Mouse (Mus musculus) stomach, embryonic 16.5 days (tissue): ENCODE results near the gene Ephb4. TPM values are rescaled to one million over a fixed set of nuclear protein-coding genes. Genes with fewer than 3 reads are reported as not detected.

ENCODE experiments used
- ATAC-seq: fragments of 200-750 bp; cut with Nextera tagmentation; 2 replicates; pipeline ENCODE4 v1.8.0; 2017; ENCODE audit warnings: moderate number of reproducible peaks, moderate TSS enrichment; ENCODE audit not compliant: insufficient read depth, low FRiP score
- H3K27ac ChIP-seq: fragments of 300-500 bp; sonication (generic); 2 replicates; pipeline ENCODE4 v1.5.1; 2014; ENCODE audit warnings: low read length
- H3K27me3 ChIP-seq: fragments of 300-500 bp; sonication (generic); 2 replicates; pipeline ENCODE4 v1.6.1; 2014; ENCODE audit warnings: low read length, control low read depth, mixed read lengths; ENCODE audit not compliant: control insufficient read depth, insufficient read depth
- H3K36me3 ChIP-seq: fragments of 300-500 bp; sonication (generic); 2 replicates; pipeline ENCODE4 v1.6.1; 2014; ENCODE audit warnings: low read length; ENCODE audit not compliant: control insufficient read depth, insufficient read depth
- H3K4me1 ChIP-seq: fragments of 300-500 bp; sonication (generic); 2 replicates; pipeline ENCODE4 v1.6.1; 2014; ENCODE audit warnings: low read length, control low read depth, mixed read lengths; ENCODE audit not compliant: control insufficient read depth, insufficient read depth
- H3K4me2 ChIP-seq: fragments of 300-500 bp; sonication (generic); 2 replicates; pipeline ENCODE4 v1.6.1; 2014; ENCODE audit warnings: low read depth, low read length, mixed read lengths
- H3K4me3 ChIP-seq: fragments of 300-500 bp; sonication (generic); replicated peaks from 2 replicates; pipeline ENCODE4 v1.5.1; 2014; ENCODE audit warnings: mild to moderate bottlenecking, low read length
- H3K9ac ChIP-seq: fragments of 300-500 bp; sonication (generic); 2 replicates; pipeline ENCODE4 v1.6.1; 2014; ENCODE audit warnings: low read length
- H3K9me3 ChIP-seq: fragments of 300-500 bp; sonication (generic); replicated peaks from 2 replicates; pipeline ENCODE4 v1.6.1; 2016; ENCODE audit warnings: low read length, control low read depth; ENCODE audit not compliant: control insufficient read depth
- WGBS: fragments of 180-500 bp; shearing (Covaris S2); extraction: QIAGEN DNeasy Blood & Tissue Kit; methylation state at CpG from one replicate; pipeline ENCODE4 v1.1.7; 2014; 5-methylcytosine and 5-hydroxymethylcytosine counted together
- polyA plus RNA-seq: library from polyadenylated mRNA; unstranded; fragments of >200 nt; fragmentation: Nextera tagmentation; extraction: Ambion mirVana; gene quantifications from 2 replicates; pipeline ENCODE4 v1.2.1, GENCODE M21; 2015

The Ephb4 gene
- polyA plus RNA-seq, 1 experiment from 2014 or later: 31.6 TPM

- H3K9ac ChIP-seq: no peak overlapping the region
- no peak overlapping the region for H3K4me3 ChIP-seq
- ATAC-seq: no peak
- H3K27me3 ChIP-seq: no peaks in the 10 kb centered on the region
- no peak overlapping the region for H3K4me2 ChIP-seq
- WGBS: 71% methylated on average over 6 of the region's 6 CpGs
- H3K36me3 ChIP-seq: no peaks in the 10 kb centered on the region
- peaks cover 19% of the 10 kb centered on the region for H3K4me1 ChIP-seq
- no peaks in the 10 kb centered on the region for H3K9me3 ChIP-seq
- H3K27ac ChIP-seq: no peak overlapping the region; the same call in 1 of the 2 replicates
Measured at GRCm38 (mm10) chr5:137340222-137340621, 9.7 kb upstream of the Ephb4 start.

DNA sequence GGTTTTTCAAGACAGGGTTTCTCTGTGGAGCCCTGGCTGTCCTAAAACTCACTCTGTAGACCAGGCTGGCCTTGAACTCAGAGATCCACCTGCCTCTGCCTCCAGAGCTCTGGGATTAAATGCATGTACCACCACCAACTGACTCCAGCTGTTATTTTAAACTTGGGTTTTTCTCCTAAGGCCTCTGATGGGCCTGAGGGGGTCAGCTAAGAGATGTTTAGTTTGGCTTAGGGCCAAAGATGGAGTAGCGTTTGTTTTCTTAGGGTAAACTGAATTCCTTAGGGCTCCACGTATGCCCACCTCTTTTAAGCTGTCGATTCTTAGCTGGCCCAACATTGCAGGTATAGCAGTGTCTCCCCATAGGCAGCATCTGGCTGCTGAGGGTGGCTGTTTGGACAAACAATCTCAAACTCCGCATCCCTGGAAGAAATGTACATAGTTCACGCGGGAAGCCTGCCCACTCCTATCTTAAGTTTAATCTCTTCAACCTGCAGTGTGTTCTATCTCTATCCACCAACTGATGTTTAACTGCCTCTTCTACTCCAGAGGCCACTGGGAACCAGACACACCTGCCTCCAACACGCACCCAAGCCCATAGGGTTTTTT is 7.4 kb upstream of the Ephb4 start:
- Histone ChIP-seq H3K27ac (no peak overlapping the region), H3K9ac (no peak overlapping the region), H3K4me2 (no peak overlapping the region), H3K36me3 (no peaks in the 10 kb centered on the region), H3K4me1 (peaks cover 26% of the 10 kb centered on the region), H3K4me3 (no peak overlapping the region), H3K27me3 (no peaks in the 10 kb centered on the region), H3K9me3 (no peaks in the 10 kb centered on the region)
- ATAC-seq: no peak
- 34% methylated on average over 7 of the region's 7 CpGs for WGBS

DNA sequence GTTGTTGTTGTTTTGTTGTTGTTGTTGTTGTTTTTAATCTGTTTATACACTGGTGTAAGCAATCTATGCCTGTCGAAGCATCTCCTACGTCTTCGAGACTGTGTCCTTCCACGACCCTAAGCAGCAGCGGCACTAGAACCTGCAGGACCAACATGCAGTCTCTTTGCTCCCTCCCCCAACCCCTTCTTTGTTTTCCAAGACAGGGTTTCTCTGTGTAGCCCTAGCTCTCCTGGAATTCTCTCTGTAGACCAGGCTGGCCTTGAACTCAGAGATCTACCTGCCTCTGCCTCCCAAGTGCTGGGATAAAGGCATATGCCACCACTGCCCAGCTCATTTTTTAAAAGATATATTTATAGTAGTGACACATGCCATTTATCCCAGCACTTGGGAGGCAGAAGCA is 6.5 kb upstream of the Ephb4 start:
- no peak overlapping the region for H3K4me3 ChIP-seq
- no peak overlapping the region for H3K9ac ChIP-seq
- H3K9me3 ChIP-seq: no peaks in the 10 kb centered on the region
- 94% methylated on average over 5 of the region's 5 CpGs for WGBS
- H3K36me3 ChIP-seq: no peaks in the 10 kb centered on the region
- H3K27ac ChIP-seq: no peak overlapping the region
- no peak for ATAC-seq
- no peak overlapping the region for H3K4me2 ChIP-seq
- H3K4me1 ChIP-seq: peaks cover 28% of the 10 kb centered on the region
- no peaks in the 10 kb centered on the region for H3K27me3 ChIP-seq

DNA sequence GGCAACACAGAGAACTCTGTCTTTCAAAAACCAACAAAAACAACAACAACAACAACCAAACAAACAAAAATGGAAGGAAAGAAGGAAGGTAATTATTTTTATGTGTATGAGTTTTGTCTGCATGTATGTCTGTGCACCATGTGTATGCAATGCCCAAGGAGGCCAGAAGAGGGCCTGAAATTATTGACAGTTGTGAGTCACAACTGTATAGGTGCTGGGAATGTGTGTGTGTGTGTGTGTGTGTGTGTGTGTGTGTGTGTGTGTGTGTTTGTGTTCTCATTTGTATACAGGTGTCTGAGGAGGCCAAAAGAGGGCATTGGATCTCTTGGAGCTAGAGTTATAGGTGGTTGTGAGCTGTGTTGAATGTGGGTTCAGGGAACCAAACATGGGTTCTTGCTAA is 6.0 kb upstream of the Ephb4 start:
- no peaks in the 10 kb centered on the region for H3K27me3 ChIP-seq
- H3K9ac ChIP-seq: no peak overlapping the region
- H3K9me3 ChIP-seq: no peaks in the 10 kb centered on the region
- H3K4me3 ChIP-seq: no peak overlapping the region
- H3K4me1 ChIP-seq: peaks cover 29% of the 10 kb centered on the region
- no peak for ATAC-seq
- no peak overlapping the region for H3K4me2 ChIP-seq
- no peaks in the 10 kb centered on the region for H3K36me3 ChIP-seq
- no peak overlapping the region for H3K27ac ChIP-seq

DNA sequence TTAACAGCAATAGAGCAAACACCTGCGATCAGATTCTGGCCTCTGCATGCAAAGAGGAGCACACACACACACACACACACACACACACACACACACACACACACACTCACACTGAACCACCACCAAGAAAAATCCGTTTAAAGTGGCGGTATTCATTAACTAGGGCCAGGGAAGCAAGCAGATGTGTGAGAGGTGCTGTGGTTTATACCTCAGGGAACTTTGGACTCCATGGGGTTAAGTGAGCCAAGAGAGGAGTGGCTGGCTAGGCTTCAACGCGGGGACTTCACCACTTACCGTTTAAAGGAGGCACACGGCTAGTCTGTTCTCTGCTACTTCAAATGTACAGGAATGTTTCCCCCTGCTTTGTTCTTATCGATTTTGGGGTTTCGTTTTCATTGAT is 4.1 kb upstream of the Ephb4 start:
- H3K4me1 ChIP-seq: peaks cover 22% of the 10 kb centered on the region
- H3K27ac ChIP-seq: peak overlapping the region; percentile 75
- no peaks in the 10 kb centered on the region for H3K27me3 ChIP-seq
- H3K36me3 ChIP-seq: no peaks in the 10 kb centered on the region
- H3K4me3 ChIP-seq: no peak overlapping the region
- ATAC-seq: peak; percentile 46
- no peak overlapping the region for H3K9ac ChIP-seq
- 15% methylated on average over 9 of the region's 9 CpGs for WGBS
- H3K4me2 ChIP-seq: peak overlapping the region; percentile 31
- no peaks in the 10 kb centered on the region for H3K9me3 ChIP-seq

DNA sequence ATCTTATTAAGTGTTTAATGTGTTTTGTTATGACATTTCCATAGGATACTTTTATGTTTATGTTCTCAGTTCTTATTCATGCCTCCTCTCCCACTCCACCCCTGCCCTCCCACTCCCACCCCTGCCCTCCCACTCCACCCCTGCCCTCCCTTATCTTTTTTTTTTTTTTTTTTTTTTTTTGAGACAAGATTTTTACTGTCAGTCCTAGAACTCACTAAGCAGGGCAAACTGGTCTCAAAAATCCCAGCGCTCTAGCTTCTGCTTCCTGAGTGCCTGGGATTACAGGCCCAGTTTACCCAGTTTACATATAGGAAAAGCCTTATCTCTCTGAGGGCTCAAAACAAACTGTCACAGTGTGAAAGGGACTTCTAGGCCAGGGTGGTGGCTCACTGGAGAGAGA is 3.5 kb upstream of the Ephb4 start:
- Histone ChIP-seq H3K4me1 (peaks cover 22% of the 10 kb centered on the region), H3K9me3 (no peaks in the 10 kb centered on the region), H3K27ac (peak overlapping the region; percentile 75), H3K4me2 (peak overlapping the region; percentile 31), H3K4me3 (no peak overlapping the region), H3K36me3 (no peaks in the 10 kb centered on the region), H3K9ac (no peak overlapping the region), H3K27me3 (no peaks in the 10 kb centered on the region)
- WGBS: 45% methylated on average over 1 of the region's 1 CpGs
- ATAC-seq: no peak

DNA sequence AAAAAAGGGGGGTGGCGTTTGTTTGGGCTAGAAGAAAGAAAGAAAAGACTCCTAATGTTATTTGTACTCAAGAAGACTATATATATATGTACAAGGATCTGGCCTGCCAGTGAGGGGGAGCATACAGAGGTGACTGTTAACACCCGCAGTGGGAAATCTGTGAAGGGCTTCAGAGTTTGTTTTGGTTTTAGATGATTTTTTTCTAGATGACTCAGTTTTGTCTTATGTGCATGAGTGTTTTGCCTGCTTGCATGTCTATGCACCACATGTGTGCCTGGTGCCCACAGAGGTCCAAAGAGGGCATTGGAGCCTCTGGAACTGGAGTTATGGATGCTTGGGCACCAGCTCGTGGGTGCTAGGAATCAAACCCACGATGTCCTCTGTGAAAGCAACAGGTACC is 2.9 kb upstream of the Ephb4 start:
- no peaks in the 10 kb centered on the region for H3K27me3 ChIP-seq

DNA sequence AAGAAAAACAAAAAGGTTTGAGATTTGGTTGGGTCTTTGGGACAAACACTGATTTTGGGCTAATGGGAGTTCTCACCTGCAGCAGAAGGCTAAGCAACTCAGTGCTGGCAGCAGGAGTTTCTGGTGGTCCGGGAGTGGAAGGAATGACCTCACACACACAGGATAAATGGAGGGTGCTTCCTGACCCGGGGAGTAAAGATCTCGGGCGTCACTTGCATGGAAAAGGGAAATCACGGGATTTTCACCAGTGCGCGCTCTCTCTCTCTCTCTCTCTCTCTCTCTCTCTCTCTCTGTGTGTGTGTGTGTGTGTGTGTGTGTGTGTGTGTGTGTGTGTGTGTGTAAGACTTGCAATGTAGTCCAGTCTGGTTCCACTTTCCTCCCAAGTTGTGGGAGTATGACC is 2.1 kb upstream of the Ephb4 start:
- Histone ChIP-seq H3K4me2 (peak overlapping the region; percentile 89; the same call in 1 of the 2 replicates), H3K9me3 (no peaks in the 10 kb centered on the region), H3K27ac (peak overlapping the region; percentile 94), H3K4me1 (peaks cover 35% of the 10 kb centered on the region), H3K27me3 (no peaks in the 10 kb centered on the region), H3K9ac (no peak overlapping the region), H3K36me3 (no peaks in the 10 kb centered on the region), H3K4me3 (no peak overlapping the region)
- ATAC-seq: no peak
- 24% methylated on average over 7 of the region's 7 CpGs for WGBS

More for the DNA sequence above, 2.9 kb upstream of the Ephb4 start:
- no peak for ATAC-seq
- no peak overlapping the region for H3K9ac ChIP-seq
- peak overlapping the region; percentile 75 for H3K27ac ChIP-seq
- H3K4me2 ChIP-seq: no peak overlapping the region
- H3K4me1 ChIP-seq: peaks cover 26% of the 10 kb centered on the region
- no peaks in the 10 kb centered on the region for H3K9me3 ChIP-seq
- WGBS: 74% methylated on average over 4 of the region's 4 CpGs
- H3K4me3 ChIP-seq: no peak overlapping the region
- H3K36me3 ChIP-seq: no peaks in the 10 kb centered on the region

GRCm38 (mm10) chr5:137348482-137349383 is 1.2 kb upstream of the Ephb4 start:
- Histone ChIP-seq H3K9me3 (no peaks in the 10 kb centered on the region), H3K4me3 (peak overlapping the region; percentile 93), H3K27ac (peak overlapping the region; percentile 94), H3K27me3 (no peaks in the 10 kb centered on the region), H3K36me3 (no peaks in the 10 kb centered on the region), H3K4me2 (peak overlapping the region; percentile 89), H3K9ac (peak overlapping the region; percentile 96), H3K4me1 (peaks cover 35% of the 10 kb centered on the region)
- 4% methylated on average over 33 of the region's 33 CpGs for WGBS
- peak; percentile 6; the same call in 1 of the 2 replicates for ATAC-seq
